Mouse (Mus musculus) liver, embryonic 14.5 days (tissue): ENCODE results near the gene Gm3248. TPM values are rescaled to one million over a fixed set of nuclear protein-coding genes. Genes with fewer than 3 reads are reported as not detected.
"Not testable (repeated sequence)": the region's sequence is repeated elsewhere in the genome, so short reads cannot be mapped to it uniquely, and the experiment has no call there.

Experiments used
- ATAC-seq: fragments of 200-750 bp; cut with Nextera tagmentation; 2 replicates; pipeline ENCODE4 v1.8.0; 2017; ENCODE audit warnings: moderate number of reproducible peaks, mild to moderate bottlenecking, moderate library complexity; ENCODE audit not compliant: insufficient read depth
- DNase-seq, 3 experiments: peaks; one replicate each; pipeline ENCODE4 v3.0.0-alpha.2; 2012 to 2013; ENCODE audit warnings: low read depth in 3 of 3, low spot score in 3 of 3
- H3K27ac ChIP-seq: fragments of 300-500 bp; sonication (generic); 2 replicates; pipeline ENCODE4 v1.5.1; 2014; ENCODE audit warnings: moderate library complexity, mild to moderate bottlenecking, control low read depth, inconsistent platforms
- H3K27me3 ChIP-seq: fragments of 300-500 bp; sonication (generic); 2 replicates; pipeline ENCODE4 v1.6.1; 2014; ENCODE audit warnings: mild to moderate bottlenecking, low read length, moderate library complexity; ENCODE audit not compliant: control insufficient read depth, insufficient read depth
- H3K36me3 ChIP-seq: fragments of 300-500 bp; sonication (generic); replicated peaks from 2 replicates; pipeline ENCODE4 v1.6.1; 2014; ENCODE audit warnings: low read depth; ENCODE audit not compliant: control insufficient read depth, insufficient read depth
- H3K4me1 ChIP-seq, 2 experiments: fragments of 200-500 bp in 1 of 2; fragments of 300-500 bp in 1 of 2; sonication (generic) in 1 of 2; replicated peaks; 2 replicates each; pipeline ENCODE4 v1.6.1; 2012 to 2014; ENCODE audit warnings: antibody characterized with exemption in 1 of 2, inconsistent platforms in 1 of 2, low read length in 1 of 2; ENCODE audit not compliant: control insufficient read depth in 2 of 2, insufficient read depth in 2 of 2
- H3K4me2 ChIP-seq: fragments of 300-500 bp; sonication (generic); 2 replicates; pipeline ENCODE4 v1.6.1; 2014; ENCODE audit warnings: low read depth, mild to moderate bottlenecking, control low read depth, moderate library complexity
- H3K4me3 ChIP-seq, 2 experiments: fragments of 200-500 bp in 1 of 2; fragments of 300-500 bp in 1 of 2; sonication (generic) in 1 of 2; 2 replicates each; pipeline ENCODE4 v1.5.1; 2012 to 2014; ENCODE audit warnings: low read depth in 2 of 2, low read length in 2 of 2, mild to moderate bottlenecking in 2 of 2, control low read depth in 1 of 2, inconsistent platforms in 1 of 2, moderate library complexity in 1 of 2; ENCODE audit not compliant: insufficient read depth in 1 of 2
- H3K9ac ChIP-seq: fragments of 300-500 bp; sonication (generic); replicated peaks from 2 replicates; pipeline ENCODE4 v1.6.1; 2014; ENCODE audit warnings: mild to moderate bottlenecking, control low read depth, moderate library complexity
- H3K9me3 ChIP-seq: fragments of 300-500 bp; sonication (generic); 2 replicates; pipeline ENCODE4 v1.6.1; 2016; ENCODE audit warnings: low read length, mixed read lengths; ENCODE audit not compliant: control insufficient read depth
- WGBS: fragments of 180-500 bp; shearing (Covaris S2); extraction: QIAGEN DNeasy Blood & Tissue Kit; methylation state at CpG from one replicate; pipeline ENCODE4 v1.1.7; 2014; ENCODE audit not compliant: insufficient replicate concordance; 5-methylcytosine and 5-hydroxymethylcytosine counted together
- polyA plus RNA-seq, 2 experiments: library from polyadenylated mRNA; depleted of rRNA in 1 of 2; stranded (reverse) in 1 of 2; unstranded in 1 of 2; fragments of >200 nt; fragmentation: Nextera tagmentation in 1 of 2; extraction: Ambion mirVana in 1 of 2; gene quantifications; 2 replicates each; pipeline versions ENCODE4 v1.2.1 to v1.2.3; 2012 to 2014

The Gm3248 gene
- polyA plus RNA-seq, 2 experiments, result not detected

- WGBS, result 51% methylated on average over 2 of the region's 2 CpGs
- H3K27me3 ChIP-seq, H3K4me1 ChIP-seq, ATAC-seq, H3K4me3 ChIP-seq, H3K4me2 ChIP-seq, H3K36me3 ChIP-seq, H3K27ac ChIP-seq, H3K9ac ChIP-seq, DNase-seq, H3K9me3 ChIP-seq: not testable (repeated sequence)
These were observed 47.8 kb downstream of the Gm3248 start for GRCm38 (mm10) chr14:5913701-5914100.

Other genes with a start within 250 kb of the Gm3248 start
- gene Gm3373, start 220.2 kb downstream of the Gm3248 start, polyA plus RNA-seq (2012; rRNA removed), result not detected in 2 replicates
- not detected in 2 replicates for gene Gm3373, start 220.2 kb downstream of the Gm3248 start, polyA plus RNA-seq (2014; fragmentation: Nextera tagmentation; extraction: Ambion mirVana)
- gene Gm3383, start 153.8 kb downstream of the Gm3248 start, polyA plus RNA-seq (2012; rRNA removed), result 0.03 and 0.06 TPM in 2 replicates
- gene Gm3383, start 153.8 kb downstream of the Gm3248 start, polyA plus RNA-seq (2014; fragmentation: Nextera tagmentation; extraction: Ambion mirVana), result not detected in 2 replicates
- gene Gm3424, start 131.4 kb downstream of the Gm3248 start, polyA plus RNA-seq (2012; rRNA removed), result not detected in 2 replicates
- not detected in 2 replicates for gene Gm3424, start 131.4 kb downstream of the Gm3248 start, polyA plus RNA-seq (2014; fragmentation: Nextera tagmentation; extraction: Ambion mirVana)
- not detected in 2 replicates for gene Gm8237, start 81.4 kb downstream of the Gm3248 start, polyA plus RNA-seq (2012; rRNA removed)
- 0.06 TPM in 1 of 2 replicates, not detected in the other for gene Gm8237, start 81.4 kb downstream of the Gm3248 start, polyA plus RNA-seq (2014; fragmentation: Nextera tagmentation; extraction: Ambion mirVana)
- not detected in 2 replicates for gene Gm3453, start 17.4 kb upstream of the Gm3248 start, polyA plus RNA-seq (2012; rRNA removed)
- not detected in 2 replicates for gene Gm3453, start 17.4 kb upstream of the Gm3248 start, polyA plus RNA-seq (2014; fragmentation: Nextera tagmentation; extraction: Ambion mirVana)
- not detected in 2 replicates for gene Gm6337, start 96.5 kb upstream of the Gm3248 start, polyA plus RNA-seq (2012; rRNA removed)
- gene Gm6337, start 96.5 kb upstream of the Gm3248 start, polyA plus RNA-seq (2014; fragmentation: Nextera tagmentation; extraction: Ambion mirVana), result not detected in 2 replicates
- gene Gm8206, start 132.2 kb upstream of the Gm3248 start, polyA plus RNA-seq (2012; rRNA removed), result 0.06 TPM in 1 of 2 replicates, not detected in the other
- 0.15 TPM in 1 of 2 replicates, not detected in the other for gene Gm8206, start 132.2 kb upstream of the Gm3248 start, polyA plus RNA-seq (2014; fragmentation: Nextera tagmentation; extraction: Ambion mirVana)
- 0.05 and 0.06 TPM in 2 replicates for gene Gm3468, start 146.9 kb upstream of the Gm3248 start, polyA plus RNA-seq (2012; rRNA removed)
- not detected in 2 replicates for gene Gm3468, start 146.9 kb upstream of the Gm3248 start, polyA plus RNA-seq (2014; fragmentation: Nextera tagmentation; extraction: Ambion mirVana)
- gene Gm3476, start 164.1 kb upstream of the Gm3248 start, polyA plus RNA-seq (2012; rRNA removed), result not detected in 2 replicates
- gene Gm3476, start 164.1 kb upstream of the Gm3248 start, polyA plus RNA-seq (2014; fragmentation: Nextera tagmentation; extraction: Ambion mirVana), result not detected in 2 replicates